Mouse (Mus musculus) lung, postnatal 0 days (tissue): ENCODE measurements at regions not wholly inside any gene's neighbourhood (a gene's known extent, or its start where the extent isn't known, plus 50 kb on each side); places are given as distances from the start of the nearest gene placed in this dataset.

Experiments
- ATAC-seq: fragments of 200-750 bp; cut with Nextera tagmentation; 2 replicates; pipeline ENCODE4 v1.8.0; 2017; ENCODE audit warnings: moderate library complexity
- DNase-seq: peaks from one replicate; pipeline ENCODE4 v3.0.0-alpha.2; 2016; ENCODE audit warnings: low spot score
- H3K27ac ChIP-seq: fragments of 300-500 bp; sonication (generic); 2 replicates; pipeline ENCODE4 v1.5.1; 2014; ENCODE audit warnings: antibody characterized with exemption, mild to moderate bottlenecking, low read length, mixed read lengths
- H3K27me3 ChIP-seq: fragments of 300-500 bp; sonication (generic); replicated peaks from 2 replicates; pipeline ENCODE4 v1.6.1; 2014; ENCODE audit warnings: low read length, mixed read lengths; ENCODE audit not compliant: insufficient read depth
- H3K36me3 ChIP-seq: fragments of 300-500 bp; sonication (generic); 2 replicates; pipeline ENCODE4 v1.6.1; 2014; ENCODE audit warnings: low read length, mixed read lengths; ENCODE audit not compliant: insufficient read depth
- H3K4me1 ChIP-seq: fragments of 300-500 bp; sonication (generic); 2 replicates; pipeline ENCODE4 v1.6.1; 2014; ENCODE audit warnings: antibody characterized with exemption, low read depth, low read length, mixed read lengths; ENCODE audit not compliant: insufficient read depth
- H3K4me2 ChIP-seq: fragments of 300-500 bp; sonication (generic); replicated peaks from 2 replicates; pipeline ENCODE4 v1.6.1; 2014; ENCODE audit warnings: low read depth, mild to moderate bottlenecking, low read length, moderate library complexity, mixed read lengths
- H3K4me3 ChIP-seq: fragments of 300-500 bp; sonication (generic); 2 replicates; pipeline ENCODE4 v1.5.1; 2014; ENCODE audit warnings: low read depth, low read length
- H3K9ac ChIP-seq: fragments of 300-500 bp; sonication (generic); replicated peaks from 2 replicates; pipeline ENCODE4 v1.6.1; 2014; ENCODE audit warnings: low read depth, mild to moderate bottlenecking
- H3K9me3 ChIP-seq: fragments of 300-500 bp; sonication (generic); 2 replicates; pipeline ENCODE4 v1.6.1; 2016; ENCODE audit warnings: low read length, mixed read lengths
- CTCF ChIP-seq: IDR thresholded peaks from 2 replicates; pipeline ENCODE4 v1.5.1; 2016; ENCODE audit warnings: antibody characterized with exemption, mild to moderate bottlenecking
- EP300 ChIP-seq: IDR thresholded peaks from 2 replicates; pipeline ENCODE4 v1.6.1; 2016; ENCODE audit warnings: antibody characterized with exemption, mild to moderate bottlenecking, control low read depth
- WGBS: fragments of 180-500 bp; shearing (Covaris S2); extraction: QIAGEN DNeasy Blood & Tissue Kit; methylation state at CpG from one replicate; pipeline ENCODE4 v1.1.7; 2014; 5-methylcytosine and 5-hydroxymethylcytosine counted together

GRCm38 (mm10) chr11:38681264-38681663 lies 1445.5 kb upstream of the Tenm2 start:
- H3K4me2 ChIP-seq = no peak overlapping the region
- ATAC-seq (no peak), DNase-seq (no peak)
- 56% methylated on average over 7 of the region's 7 CpGs for WGBS
- no peaks in the 10 kb centered on the region for H3K27me3 ChIP-seq
- H3K36me3 ChIP-seq = no peaks in the 10 kb centered on the region
- no peaks in the 10 kb centered on the region for H3K4me1 ChIP-seq
- H3K27ac ChIP-seq = no peak overlapping the region
- no peak overlapping the region for H3K4me3 ChIP-seq
- H3K9ac ChIP-seq = no peak overlapping the region
- TF ChIP-seq EP300 (no peak), CTCF (no peak)
- H3K9me3 ChIP-seq = no peaks in the 10 kb centered on the region

GRCm38 (mm10) chr11:38673367-38674056 lies 1437.7 kb upstream of the Tenm2 start:
- DNase-seq (no peak), ATAC-seq (no peak)
- H3K9ac ChIP-seq = no peak overlapping the region
- no peaks in the 10 kb centered on the region for H3K27me3 ChIP-seq
- no peaks in the 10 kb centered on the region for H3K36me3 ChIP-seq
- TF ChIP-seq CTCF = no peak
- TF ChIP-seq EP300 = no peak
- 21% methylated on average over 5 of the region's 5 CpGs for WGBS
- no peaks in the 10 kb centered on the region for H3K4me1 ChIP-seq
- H3K27ac ChIP-seq = no peak overlapping the region
- H3K9me3 ChIP-seq = no peaks in the 10 kb centered on the region
- no peak overlapping the region for H3K4me3 ChIP-seq
- H3K4me2 ChIP-seq = no peak overlapping the region
